Mouse (Mus musculus): ENCODE measurements around the gene Jazf1.

The Jazf1 gene

DNA sequence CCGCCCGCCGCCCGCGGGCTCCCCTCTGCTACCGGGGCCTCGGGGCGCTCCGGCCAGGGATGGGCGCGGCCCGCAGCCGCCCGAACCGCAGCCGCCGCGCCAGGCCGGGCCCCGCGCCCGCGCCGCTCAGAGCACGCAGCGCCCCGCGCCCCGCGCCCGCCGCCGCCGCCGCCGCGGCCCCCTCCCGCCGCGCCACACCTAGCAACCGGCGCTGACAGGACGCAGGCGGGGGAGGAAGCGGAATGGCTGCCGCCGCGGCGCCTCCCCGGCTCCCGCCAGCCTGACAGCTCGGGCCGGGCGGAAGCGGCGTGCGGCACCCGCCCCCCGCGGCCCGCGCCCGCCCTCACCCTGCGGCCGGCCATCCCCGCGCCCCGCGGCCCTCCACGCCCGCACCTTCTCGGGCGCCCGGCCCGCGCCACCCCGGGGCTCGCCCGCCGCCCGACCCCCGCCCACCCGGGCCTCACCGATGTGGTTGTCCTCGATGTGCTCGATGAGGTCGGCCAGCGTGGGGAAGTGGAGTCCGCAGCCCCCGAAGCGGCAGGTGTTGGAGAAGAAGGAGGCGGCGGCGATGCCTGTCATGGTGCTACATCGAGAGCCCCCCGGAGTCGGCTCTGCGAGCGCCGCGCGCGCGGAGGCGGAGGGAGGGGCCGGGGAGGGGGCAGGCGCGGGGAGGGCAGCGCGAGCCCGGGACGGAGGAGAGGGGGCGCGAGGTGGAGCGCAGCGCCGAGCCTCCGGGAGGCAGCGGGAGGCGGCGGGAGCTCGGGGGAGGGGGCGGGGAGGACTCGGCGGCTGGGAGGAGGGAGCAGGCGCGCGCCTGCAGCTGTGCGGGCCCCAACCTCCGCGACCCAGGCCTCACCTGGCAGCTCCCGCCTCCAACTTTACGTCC, at the start of gene Jazf1:
Gene Jazf1 (minus strand): TSS at position 643 of the 886 bp plus-strand sequence.
- peak; percentile 51 to 53 for DNase-seq

DNA sequence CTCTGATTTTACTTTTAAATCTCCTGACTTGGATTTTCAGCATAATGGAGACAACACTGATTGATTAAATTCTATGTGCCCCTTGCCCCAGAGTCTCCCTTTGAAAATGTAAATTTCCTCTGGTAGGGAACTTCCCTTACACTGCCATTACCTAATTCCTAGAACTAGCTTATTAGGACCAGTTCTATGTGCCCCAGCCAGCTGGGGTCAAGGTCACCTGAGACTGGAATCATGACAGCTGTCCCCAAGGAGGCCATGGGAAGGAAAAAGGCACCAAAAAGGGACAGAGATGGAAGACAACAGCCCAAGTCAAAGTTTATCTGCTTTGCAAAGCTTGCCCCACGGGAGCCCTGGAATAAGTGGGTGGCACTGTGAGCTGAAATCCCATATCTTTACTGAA, 49.4 kb upstream of the Jazf1 start:
- no peak for DNase-seq

DNA sequence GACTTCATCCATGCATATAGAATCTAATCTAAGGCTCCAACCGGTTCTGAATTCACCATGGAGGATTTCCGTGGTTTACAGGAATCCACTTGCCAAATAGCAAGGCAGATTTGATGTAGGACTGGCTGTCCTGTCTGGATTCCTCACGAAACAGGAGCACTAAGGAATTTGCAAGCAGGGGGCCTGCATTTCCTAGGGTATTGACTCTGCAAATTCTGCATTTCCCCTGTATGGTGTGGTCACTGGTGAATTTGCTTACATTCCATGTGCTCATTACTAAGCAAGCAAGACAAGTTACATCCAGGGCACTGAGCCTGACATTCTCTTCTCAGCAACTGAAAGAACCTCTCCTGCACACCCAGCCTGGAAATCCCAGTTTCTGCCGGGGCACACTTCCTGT, 18.4 kb upstream of the Jazf1 start:
- DNase-seq, result no peak

DNA sequence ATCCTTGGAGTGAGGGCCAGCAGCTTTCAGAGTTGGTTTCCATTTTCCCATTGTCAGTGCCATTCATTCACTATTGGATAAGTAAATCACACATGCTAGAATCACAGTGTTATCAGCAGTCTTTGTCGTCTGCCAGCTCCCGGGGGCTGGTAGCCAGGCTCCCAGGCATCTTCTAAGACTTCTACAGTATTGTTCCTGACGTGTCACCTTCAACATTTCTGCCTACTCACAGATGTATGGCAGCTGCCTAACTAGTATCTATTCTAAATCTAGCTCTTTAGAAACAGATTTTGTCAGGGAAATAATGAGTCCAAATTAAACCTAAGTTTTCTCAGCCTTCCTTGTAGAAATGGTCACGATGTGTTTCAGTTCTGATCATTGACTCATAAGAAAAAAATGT, 12.8 kb upstream of the Jazf1 start:
- no peak for DNase-seq

DNA sequence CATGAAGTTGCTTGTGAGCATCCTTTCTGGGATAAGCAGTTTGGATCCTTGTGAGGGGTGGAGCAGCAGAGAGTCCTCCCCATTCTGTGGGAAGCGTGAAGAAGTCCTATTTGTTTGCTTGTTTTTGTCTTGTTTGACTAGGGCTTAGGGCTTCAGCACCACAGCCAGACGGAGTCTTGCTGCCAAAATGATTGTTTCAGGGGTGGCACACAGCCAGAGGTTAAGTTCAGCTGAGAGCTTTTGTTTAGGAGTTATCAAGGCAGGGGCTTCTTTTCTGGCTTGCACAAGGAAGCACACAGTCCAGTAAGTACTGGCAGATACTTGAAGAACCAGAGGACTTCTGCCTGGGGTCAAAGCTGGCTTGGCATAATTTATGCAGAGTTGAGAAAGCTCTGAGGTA, 10.2 kb upstream of the Jazf1 start:
- DNase-seq, result no peak

DNA sequence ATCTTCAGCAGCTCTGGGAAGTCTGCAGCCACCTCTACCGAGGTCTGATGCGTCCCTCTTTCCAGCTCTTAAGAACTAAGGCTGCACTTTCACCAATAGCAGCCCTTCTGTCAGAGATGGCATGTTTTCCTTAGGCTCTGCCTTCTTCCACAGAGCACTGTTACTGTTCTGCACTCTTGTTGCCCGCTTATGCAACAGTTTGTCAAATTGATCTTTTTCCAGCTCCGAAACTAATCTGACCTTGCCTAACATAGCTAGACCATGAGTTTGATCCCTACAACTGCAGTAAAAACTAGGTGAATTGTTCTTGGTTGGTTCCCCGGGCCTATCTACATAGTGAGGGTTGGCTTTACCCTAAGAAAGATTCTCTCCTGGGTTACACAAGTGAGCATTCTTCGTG, 3.3 kb upstream of the Jazf1 start:
- DNase-seq, result no peak

DNA sequence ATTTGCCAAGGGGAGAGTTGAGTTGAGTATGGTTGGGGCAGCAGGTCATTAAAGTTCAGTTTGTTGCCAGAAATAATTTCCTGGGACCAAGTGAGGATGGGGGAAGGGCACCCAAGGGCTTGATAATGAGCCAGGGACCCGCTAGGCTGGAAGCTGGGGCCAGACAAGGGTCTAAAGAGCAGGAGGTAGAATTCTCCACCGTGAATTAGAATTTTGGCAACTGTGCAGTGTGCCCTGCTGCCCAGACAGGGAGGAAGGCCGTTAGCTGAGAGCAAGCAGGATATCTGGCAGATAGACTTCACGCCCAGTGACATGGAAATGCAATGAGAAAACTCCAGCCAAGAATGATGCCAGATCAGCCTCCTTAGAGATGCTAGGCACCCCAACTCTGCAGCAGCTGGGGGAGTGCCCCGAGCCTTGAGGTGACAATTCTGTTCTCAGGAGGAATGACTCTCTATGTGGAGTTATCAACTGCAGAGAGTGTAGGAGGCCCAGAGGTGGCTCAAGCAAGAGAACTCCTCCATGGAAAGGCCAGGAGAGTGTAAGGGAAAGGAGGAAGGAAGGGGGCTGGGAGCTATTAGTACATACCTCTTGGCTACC, 1.6 kb upstream of the Jazf1 start:
- no peak for DNase-seq

DNA sequence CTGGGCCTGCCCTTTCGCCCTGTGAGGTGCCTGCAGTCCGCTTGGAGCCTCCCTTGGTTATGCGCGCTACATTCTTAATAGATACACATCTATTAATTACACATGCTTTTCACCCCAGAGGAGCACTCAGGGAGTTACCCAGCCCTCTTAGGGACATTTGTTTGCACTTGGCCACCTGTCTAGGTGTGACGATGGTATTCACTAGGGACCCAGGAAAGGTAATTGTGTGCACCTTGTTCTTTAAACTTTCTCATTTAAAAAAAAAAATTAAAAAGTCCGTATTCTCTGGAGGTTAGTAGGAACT, 396 bp upstream of the Jazf1 start:
- DNase-seq, result no peak

DNA sequence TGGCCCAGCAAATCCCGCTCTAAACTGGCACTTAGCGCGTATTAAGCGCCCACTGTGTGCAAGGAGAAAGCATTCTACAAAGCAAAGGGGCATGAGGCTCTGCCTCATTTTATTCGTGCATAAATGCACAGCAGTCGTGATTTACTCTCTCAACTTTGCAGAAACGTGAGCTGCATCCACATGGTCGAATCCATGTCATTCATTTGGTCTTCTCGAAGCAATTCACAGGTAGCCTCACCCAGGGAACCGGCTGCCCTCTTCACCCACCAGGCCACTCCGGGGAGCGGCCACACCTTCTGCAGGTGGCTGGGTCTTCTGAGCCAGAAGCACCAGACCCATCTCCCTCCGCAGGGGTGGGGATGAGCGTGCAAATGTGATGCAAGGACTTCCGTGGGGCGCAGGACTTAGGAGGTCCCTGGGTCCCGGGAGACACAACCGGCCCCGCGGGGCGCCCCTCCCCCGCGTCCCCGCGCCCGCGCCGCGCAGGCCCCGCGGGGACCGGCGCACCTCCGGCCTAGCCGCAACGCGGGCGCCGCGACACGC, 914 bp downstream of the Jazf1 start:
- peak; percentile 11 to 19 for DNase-seq

DNA sequence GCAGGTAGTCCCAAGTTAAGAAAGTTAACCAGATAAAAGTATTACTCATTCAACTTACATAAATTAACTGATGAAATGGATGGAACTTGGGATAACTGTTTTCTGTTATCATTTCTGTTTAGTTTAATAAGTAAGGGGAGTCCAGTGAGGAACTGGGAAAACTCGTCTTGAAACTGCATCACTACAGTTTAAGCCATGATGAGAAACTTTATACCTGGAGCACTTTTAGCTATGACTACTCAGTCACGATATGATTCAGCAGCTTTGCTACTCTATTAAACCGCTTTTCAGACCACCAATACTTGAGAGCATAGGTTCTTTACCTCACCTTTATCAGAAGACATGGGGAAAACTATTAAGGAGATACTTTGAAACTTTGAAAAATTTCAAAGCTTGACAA, 1.5 kb downstream of the Jazf1 start:
- DNase-seq, result no peak

DNA sequence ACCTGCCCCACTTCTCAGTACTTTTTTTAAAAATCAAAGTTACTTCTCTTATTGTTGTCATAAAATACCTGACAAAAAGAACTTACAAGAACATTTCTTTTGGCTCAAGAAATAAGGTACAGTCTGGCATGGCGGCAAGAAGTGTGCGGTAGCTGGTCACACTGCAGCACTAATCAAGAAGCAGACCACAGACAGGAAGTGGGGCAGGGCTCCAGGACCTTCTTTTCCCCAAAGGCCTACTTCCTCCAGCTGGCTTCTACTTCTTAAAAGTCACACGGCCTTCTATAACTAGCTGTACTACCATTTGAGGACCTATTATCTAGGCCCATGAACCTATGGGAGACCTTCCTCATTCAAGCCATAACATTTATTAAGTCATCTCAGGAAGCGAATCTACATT, 4.4 kb downstream of the Jazf1 start:
- DNase-seq, result no peak

DNA sequence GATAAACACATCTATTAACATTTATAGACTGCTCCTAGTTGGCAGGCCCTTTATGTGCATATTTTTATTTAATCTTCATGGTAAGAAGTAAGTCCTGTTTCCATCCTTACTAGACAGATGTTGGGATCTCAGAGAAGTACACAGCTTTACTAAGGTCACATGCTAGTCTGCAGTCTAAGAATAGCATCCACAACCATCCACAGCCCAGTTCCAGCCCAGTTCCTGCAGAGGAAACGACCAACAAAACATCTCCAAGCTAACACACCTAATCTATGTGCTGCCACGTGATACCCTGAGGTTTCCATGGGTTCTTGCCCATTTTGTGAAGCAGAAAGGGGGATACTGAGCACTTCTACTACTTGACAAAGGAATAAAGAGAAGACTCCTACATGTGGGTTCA, 13.5 kb downstream of the Jazf1 start:
- DNase-seq, result no peak

DNA sequence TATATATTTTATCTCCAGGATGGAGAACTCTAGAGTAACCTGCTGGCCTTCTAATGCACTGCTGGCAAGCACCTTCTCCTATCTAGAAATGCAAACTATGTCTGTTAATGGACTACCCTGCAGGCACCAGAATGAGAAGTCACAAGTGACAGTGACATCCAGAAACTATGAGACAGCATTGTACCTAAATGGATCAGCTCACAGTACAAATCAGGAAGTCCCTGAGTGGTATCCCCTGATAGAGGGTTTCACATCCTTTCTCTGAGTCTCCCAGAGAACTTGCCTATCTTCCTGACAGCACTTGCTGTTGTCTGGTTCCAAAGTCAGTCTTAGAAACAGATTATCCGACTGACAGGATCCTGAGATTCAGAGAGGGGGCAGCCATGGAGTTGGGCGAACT, 22.9 kb downstream of the Jazf1 start:
- no peak for DNase-seq

DNA sequence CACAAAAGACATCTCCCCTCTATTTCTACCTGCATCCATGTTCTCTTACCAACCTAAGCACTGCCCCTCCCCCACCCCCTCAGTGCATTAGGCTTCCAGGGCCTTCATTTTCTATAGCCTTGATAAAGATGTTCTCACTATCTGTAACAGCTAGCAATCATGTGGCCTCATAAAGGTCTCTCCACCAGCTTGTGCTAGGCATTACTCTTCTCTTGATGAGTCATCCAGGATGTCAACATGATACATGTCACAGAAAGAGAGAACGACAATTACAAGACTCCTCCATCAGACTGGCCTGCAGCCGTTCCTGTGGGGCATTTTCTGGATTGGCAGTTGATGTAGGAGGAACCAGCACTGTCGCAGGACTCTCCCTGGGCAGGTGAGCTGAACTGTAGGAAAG, 30.3 kb downstream of the Jazf1 start:
- DNase-seq, result no peak

DNA sequence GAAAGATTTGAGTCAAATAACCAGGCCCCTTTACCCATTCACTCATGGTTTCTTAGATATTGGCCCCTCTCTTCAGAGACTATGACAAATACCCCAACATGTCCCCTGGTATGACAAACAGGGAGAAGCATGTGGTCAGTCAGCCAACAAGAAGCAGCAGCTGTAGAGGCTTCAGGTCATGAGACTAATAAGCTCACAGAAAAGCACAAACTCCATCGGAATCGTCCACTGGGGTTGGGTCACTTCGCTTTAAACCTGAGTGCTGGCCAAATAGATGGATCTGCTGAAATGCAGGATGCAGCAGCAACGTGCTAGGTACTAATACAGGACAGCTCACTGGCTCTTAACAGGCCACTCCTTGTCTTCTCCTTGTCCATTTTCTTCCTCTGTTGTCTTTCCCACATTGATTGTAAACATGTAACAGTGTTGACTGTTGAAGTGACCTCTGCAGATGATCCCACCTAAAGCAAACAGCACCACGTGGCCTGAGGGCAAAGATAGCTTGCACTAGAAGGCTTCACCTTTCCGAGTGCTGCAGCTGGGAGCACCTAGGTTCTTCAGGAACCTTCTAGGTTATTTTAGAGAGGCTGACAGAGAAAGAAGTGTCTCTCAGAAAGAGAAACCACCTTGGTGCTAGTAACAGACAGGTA, 33.9 kb downstream of the Jazf1 start:
- DNase-seq, result no peak

DNA sequence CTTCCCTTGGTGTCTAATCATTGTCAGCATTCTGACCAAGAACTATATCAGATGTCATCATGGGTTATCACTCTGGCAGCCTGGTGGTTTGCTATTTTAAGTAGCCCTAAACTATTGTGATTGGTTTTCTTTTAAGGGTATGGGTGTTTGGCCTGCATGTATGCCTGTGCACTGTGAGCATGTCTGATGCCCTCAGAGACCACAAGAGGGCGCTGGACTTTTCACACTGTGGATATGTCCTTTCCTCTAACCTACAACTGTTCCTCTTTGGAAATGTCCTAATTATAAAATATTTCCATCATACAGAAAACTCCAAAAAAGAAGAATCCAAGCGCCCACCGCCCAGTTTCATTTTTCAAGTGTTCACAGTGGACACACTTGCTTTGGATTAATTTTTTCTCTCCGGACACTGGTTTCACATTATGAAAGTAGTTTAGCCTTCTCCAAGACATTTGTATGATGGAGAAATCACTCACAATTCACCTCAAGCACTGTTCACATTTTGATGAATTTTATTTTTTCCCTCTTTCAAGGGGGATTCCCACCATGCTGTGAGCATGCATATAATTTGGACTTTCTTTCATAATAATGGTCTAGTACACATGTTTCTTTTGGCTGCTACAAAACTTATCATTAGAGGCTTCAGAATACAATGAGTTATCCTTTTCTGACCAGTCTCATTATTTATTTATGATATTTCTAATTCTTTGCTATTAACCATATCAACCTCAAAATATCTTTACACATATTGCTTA, 35.5 kb downstream of the Jazf1 start:
- DNase-seq, result no peak

DNA sequence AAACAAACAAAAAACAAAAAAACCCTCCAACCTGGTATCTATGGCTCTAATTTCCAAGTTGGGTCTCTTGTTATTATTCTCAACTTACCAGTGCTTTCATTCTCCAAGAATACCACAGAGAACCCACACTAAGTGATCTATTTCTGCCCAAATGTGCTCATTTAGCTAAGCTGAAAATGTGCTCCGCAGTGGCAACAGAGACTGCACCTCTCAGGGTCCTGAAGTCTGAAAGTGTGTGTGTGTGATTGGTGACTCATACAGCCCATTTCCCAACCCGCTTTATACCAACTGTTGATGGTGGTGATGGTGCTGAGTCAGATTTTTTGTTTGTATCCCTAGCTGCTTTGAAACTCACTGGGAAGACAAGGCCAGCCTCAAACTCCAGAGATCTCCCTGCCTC, 46.4 kb downstream of the Jazf1 start:
- no peak for DNase-seq

DNA sequence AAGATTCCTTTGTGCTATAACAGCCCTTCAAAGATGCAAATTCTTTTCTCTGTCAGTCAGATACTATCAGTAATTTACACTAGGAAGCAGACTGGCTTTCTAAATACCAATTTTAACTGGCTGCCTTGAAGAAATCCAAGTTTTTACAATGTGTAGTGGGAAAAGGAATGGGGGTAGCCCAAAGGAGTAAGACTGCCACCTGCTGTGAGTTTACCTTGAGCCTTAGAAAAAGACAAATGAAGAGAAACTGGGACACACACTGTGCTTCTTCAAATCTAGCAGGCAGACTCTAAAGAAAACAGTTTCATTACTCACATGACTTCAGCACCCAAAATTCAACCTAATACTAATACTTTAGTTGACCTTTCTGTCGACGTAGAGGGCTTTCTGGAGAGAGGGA, 47.4 kb downstream of the Jazf1 start:
- no peak for DNase-seq

DNA sequence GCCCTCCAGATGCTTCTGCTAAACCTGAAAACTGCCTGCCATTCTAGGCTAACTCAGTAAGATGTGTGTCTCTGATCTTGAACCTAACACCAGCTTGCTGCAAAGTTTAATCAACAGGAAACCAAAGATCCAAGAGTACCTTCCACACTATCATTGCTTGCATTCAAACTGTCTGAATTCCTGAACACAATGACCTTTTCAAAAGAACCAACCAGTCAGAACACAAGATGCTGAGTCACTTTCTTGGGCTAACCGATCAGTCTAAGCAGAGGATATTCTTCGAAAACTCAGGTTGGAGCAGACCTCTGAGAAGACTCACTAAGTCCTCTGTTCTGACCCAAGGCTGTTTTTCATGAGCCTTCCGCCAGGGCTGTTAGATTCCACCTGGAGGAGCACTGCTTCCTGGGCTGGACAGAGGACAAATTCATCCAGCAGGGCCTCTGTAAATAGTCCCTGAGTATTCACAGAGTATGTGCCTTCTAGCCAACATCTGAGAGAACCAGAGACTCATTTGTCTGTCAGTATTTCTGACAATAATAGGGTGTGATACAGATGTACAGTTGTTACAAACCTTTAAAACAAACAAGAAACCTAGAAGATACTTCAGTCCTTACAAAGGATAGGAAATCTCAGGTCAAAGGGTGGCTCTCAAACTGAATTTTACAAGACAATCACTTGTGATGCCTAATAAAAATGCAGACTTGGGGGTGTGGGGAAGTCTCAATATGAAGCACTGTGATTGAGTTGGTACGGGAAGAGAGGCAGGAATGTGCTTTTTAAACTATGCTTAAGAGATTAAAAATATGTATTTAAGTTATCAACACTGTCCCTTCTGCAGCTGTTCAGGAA, 50.9 kb downstream of the Jazf1 start:
- DNase-seq, result no peak

DNA sequence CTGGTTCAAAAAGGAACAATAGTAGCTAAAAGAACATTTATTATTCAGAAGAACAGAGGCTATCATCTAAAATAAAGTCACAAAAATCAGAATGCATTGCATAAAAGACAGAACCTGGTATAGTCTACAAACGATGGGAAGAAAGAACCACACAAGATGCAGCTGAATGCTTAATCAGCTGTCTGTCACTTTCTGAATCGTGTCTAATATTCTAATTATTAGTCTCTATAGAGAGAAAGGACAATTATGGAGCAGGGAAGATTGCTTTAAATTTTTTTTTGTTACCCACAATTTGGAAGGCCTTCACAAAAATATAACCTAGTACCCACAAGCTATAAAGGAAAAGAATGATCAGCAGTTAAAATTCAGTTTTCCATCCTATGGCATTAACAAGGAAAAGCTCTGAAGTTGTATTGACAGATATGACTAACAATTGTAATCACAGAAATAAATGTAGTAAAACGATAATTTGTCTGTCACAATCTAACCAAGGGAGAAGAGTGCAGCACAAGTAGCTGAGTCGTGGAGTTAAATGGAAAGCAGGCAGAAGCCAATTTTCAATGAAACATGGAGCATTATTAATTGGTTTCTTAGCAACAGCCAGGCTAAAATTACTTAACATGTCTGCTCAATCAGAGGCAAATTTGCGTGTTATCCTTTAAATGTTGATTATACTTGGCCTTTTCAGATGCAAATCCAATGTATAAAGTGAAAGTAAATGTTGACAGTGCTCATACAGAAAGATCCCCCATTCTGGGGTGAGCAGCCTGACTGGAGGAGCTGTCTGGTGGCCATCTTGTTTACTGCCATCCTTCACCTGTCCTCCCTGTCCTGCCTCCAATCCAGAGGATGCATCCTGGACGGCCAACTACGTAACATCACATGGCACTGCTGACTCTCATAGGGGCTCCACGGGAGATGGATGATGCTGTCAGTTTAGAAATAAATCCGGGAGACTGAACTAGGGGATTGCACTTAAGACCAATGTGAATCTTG, 53.7 kb downstream of the Jazf1 start:
- no peak for DNase-seq

DNA sequence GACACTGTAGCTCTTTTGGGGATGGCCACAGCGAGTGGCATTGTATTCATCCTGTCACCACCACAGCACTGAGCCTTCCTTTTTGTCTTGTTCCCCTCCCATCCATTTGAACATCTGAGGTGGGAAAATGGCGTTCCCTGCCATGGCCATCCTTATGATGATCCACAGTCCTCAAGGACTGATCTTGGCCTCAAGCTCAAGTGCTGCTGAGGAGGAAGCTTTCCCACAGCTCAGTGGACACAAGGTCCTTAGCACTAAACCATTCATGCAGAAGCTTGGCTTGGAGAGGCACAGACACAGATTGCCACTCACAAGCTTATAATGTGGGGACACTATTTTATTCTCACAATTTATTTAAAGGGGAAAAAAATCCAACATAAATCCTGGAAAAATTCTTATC, 58.1 kb downstream of the Jazf1 start:
- no peak for DNase-seq
